Mouse (Mus musculus): Measurements from ENCODE around the gene Gdf15. TPM values are rescaled to one million over a fixed set of nuclear protein-coding genes. Genes with fewer than 3 reads are reported as not detected.
"Not testable (repeated sequence)": the region's sequence is repeated elsewhere in the genome, so short reads cannot be mapped to it uniquely, and the experiment has no call there.

The Gdf15 gene
- polyA plus RNA-seq, 1 experiment: not detected

DNA sequence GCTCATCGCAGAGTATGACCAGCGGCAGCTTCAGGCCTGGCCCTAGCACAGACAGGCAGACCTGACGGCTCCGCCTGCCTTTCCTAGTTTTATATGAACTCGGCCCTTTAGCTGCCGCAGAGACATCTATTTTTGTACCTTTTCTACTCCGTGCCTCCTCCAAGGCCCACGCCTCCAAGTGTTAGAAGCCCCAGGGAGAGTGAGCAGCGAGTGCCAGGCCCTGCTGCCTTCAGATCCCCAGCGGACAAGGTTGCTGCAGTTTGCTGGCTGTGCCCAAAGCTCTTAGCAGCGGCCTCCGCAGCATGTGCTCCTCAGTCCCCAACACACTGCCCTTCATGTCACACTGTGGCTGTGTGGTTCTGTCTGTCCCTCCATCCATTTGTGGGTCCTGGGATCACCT, 40.7 kb downstream of the Gdf15 start:
- peaks cover 42% of the 10 kb centered on the region for H3K4me1 ChIP-seq (ENCODE audit: control insufficient read depth)
- peaks cover 67% of the 10 kb centered on the region for H3K36me3 ChIP-seq (ENCODE audit: control insufficient read depth)
- H3K27me3 ChIP-seq (ENCODE audit: control insufficient read depth): no peaks in the 10 kb centered on the region
- H3K9me3 ChIP-seq (ENCODE audit: control insufficient read depth, low read length): no peaks in the 10 kb centered on the region
- TF ChIP-seq TAL1 (IDR thresholded peaks at IDR 0.05; ENCODE audit: low read length) (no peak), GATA1 (IDR thresholded peaks at IDR 0.05; ENCODE audit: low read length) (no peak)
- H3K4me3 ChIP-seq (replicated peaks): no peak overlapping the region

DNA sequence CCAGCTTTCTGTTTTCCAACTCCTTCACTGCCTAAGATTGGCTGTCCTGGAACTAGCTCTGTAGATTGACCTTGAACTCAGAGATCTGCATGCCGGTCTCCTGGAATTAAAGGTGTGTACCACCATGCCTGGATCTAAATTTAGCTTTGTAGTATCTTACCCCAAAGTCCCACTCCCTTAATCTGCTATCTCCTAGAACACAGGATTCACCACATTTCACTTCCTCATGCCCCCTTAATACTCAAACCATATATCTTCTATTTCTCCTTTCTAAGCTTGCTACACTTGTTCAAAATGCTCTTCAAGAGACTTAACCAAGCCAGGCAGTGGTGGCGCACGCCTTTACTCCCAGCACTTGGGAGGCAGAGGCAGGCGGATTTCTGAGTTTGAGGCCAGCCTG, 44.3 kb downstream of the Gdf15 start:
- H3K27me3 ChIP-seq (ENCODE audit: control insufficient read depth); H3K4me3 ChIP-seq (replicated peaks); H3K4me1 ChIP-seq (ENCODE audit: control insufficient read depth); H3K9me3 ChIP-seq (ENCODE audit: control insufficient read depth, low read length): not testable (repeated sequence)
- peaks cover 90% of the 10 kb centered on the region for H3K36me3 ChIP-seq (ENCODE audit: control insufficient read depth)

DNA sequence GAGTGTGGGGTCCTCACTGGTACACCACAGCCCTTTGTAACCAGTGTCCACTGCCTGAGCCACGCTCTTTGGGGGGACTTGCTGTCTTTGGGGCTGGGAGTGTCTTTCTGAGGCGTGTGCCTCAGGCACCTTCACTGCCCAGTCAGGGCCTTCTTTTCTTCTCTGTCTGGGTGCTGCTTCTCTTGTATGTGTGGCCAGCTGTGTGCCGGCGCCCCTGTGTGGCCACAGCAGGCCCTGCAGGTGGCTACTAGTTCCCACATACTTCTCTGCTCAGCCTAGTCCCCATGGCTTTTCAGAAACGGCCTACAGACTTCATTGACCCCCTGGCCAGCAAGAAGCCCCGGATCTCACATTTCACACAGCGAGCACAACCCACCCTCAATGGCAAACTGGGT, 47.0 kb downstream of the Gdf15 start:
- Histone ChIP-seq H3K9me3 (ENCODE audit: control insufficient read depth, low read length) (no peaks in the 10 kb centered on the region), H3K4me3 (replicated peaks) (no peak overlapping the region), H3K27me3 (ENCODE audit: control insufficient read depth) (no peaks in the 10 kb centered on the region), H3K36me3 (ENCODE audit: control insufficient read depth) (peaks cover 92% of the 10 kb centered on the region), H3K4me1 (ENCODE audit: control insufficient read depth) (no peaks in the 10 kb centered on the region; the same call in none of the 2 replicates)
- no peak for TF ChIP-seq GATA1 (IDR thresholded peaks at IDR 0.05; ENCODE audit: low read length)
- TF ChIP-seq TAL1 (IDR thresholded peaks at IDR 0.05; ENCODE audit: low read length): no peak

DNA sequence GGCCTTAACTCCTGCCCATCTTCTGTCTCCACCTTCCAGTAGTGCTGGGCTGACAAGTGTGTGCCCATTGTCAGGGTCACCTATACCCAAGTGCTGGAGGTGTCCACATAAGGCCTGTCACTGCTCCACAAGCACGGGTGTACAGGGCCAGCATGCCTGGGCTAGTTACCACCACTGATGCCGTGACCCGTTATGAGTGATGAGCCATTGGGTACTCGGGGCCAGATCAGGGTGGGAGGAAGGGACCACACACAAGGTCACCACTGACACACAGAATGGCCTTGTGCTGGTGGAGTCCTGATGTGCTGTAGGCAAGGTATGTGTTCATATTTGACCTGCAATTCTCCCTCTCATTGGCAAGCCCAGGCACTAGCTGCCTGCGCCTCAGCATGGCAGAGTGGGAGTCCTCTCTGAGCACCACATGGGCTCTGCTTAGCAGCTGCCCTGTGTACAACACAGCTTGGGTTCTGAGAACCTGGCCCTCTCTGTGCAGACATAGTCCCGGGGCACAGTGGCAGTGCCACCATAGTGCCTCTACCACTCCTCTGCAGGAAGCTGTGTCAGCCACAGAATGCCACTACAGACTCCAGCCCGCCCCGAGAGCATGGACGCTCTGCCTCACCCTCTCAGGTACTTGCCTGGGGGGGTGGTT, 47.5 kb downstream of the Gdf15 start:
- H3K36me3 ChIP-seq (ENCODE audit: control insufficient read depth): peaks cover 93% of the 10 kb centered on the region
- no peaks in the 10 kb centered on the region; the same call in 1 of the 2 replicates for H3K4me1 ChIP-seq (ENCODE audit: control insufficient read depth)
- no peak for TF ChIP-seq GATA1 (IDR thresholded peaks at IDR 0.05; ENCODE audit: low read length)
- TF ChIP-seq TAL1 (IDR thresholded peaks at IDR 0.05; ENCODE audit: low read length): no peak
- H3K4me3 ChIP-seq (replicated peaks): no peak overlapping the region
- H3K9me3 ChIP-seq (ENCODE audit: control insufficient read depth, low read length): no peaks in the 10 kb centered on the region
- H3K27me3 ChIP-seq (ENCODE audit: control insufficient read depth): no peaks in the 10 kb centered on the region

DNA sequence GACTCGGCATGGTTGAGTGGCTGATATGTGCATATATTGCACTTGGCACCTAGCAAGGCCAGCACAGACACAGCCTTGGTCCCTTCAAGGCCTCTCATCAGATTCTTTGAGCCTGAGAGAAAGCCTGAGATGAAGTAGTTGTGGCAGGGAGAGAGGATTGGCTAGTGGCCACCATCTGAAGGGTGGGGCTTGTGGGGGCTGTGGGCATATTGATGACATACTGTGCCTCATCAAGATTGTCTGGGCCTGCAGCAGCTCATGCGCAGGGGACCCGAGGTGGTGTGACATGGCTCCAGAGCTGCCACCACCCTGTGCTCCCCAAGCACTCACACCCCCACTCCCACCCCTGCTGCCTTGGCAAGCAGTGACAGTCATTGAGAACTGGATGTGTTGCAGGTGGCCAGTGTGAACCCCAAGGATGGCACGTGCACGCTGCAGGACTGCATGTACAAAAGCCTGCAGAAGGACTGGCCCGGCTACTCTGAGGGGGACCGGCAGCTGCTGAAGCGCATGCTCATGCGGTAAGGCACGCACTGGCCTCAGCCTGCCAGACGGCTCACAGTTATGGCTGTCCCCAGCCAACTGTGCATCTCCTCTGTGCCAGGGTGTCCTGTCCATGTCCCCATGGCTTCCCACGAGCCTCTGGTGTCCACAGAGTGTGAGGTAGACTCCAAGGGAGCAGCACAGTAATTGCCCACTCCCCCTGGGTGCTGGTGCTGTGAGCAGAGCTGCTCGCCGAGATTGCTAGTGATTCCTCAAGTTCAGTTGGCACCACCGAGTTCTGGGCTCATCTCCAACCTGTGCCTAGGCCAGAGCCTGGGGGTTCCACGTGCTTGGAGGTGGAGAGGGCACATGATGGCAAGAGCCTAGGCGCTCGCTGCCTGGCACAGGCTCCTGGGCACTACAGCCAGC, 48.5 kb downstream of the Gdf15 start:
- Histone ChIP-seq H3K27me3 (ENCODE audit: control insufficient read depth) (no peaks in the 10 kb centered on the region), H3K36me3 (ENCODE audit: control insufficient read depth) (peaks cover 91% of the 10 kb centered on the region), H3K9me3 (ENCODE audit: control insufficient read depth, low read length) (no peaks in the 10 kb centered on the region), H3K4me1 (ENCODE audit: control insufficient read depth) (no peaks in the 10 kb centered on the region), H3K4me3 (replicated peaks) (no peak overlapping the region)
- TF ChIP-seq TAL1 (IDR thresholded peaks at IDR 0.05; ENCODE audit: low read length) (no peak; the same call in 2 of the 3 replicates), GATA1 (IDR thresholded peaks at IDR 0.05; ENCODE audit: low read length) (no peak)

Other genes with a start within 250 kb of the Gdf15 start
- gene Crtc1, start 192.9 kb downstream of the Gdf15 start, polyA plus RNA-seq (2012): 1.8 and 2.1 TPM in 2 replicates
- 0.92 and 1.0 TPM in 2 replicates for gene Klhl26, start 155.5 kb downstream of the Gdf15 start, polyA plus RNA-seq (2012)
- not detected in 2 replicates for gene Tmem59l, start 145.1 kb downstream of the Gdf15 start, polyA plus RNA-seq (2012)
- 0.63 and 1.7 TPM in 2 replicates for gene Crlf1, start 139.3 kb downstream of the Gdf15 start, polyA plus RNA-seq (2012)
- gene Rex1bd, start 125.7 kb downstream of the Gdf15 start, polyA plus RNA-seq (2012): 53.1 and 68.2 TPM in 2 replicates
- 107 and 138 TPM in 2 replicates for gene Uba52, start 121.7 kb downstream of the Gdf15 start, polyA plus RNA-seq (2012)
- gene Fkbp8, start 104.7 kb downstream of the Gdf15 start, polyA plus RNA-seq (2012): 255 and 264 TPM in 2 replicates
- 2.6 and 3.8 TPM in 2 replicates for gene Kxd1, start 104.5 kb downstream of the Gdf15 start, polyA plus RNA-seq (2012)
- gene Ell, start 93.0 kb downstream of the Gdf15 start, polyA plus RNA-seq (2012): 3.3 and 3.8 TPM in 2 replicates
- gene Isyna1, start 38.1 kb downstream of the Gdf15 start, polyA plus RNA-seq (2012): 13.3 and 13.4 TPM in 2 replicates
- 40.7 and 52.6 TPM in 2 replicates for gene Ssbp4, start 23.6 kb downstream of the Gdf15 start, polyA plus RNA-seq (2012)
- gene Lrrc25, start 16.3 kb downstream of the Gdf15 start, polyA plus RNA-seq (2012): 0.12 and 0.40 TPM in 2 replicates
- 0.29 and 0.32 TPM in 2 replicates for gene Pgpep1, start 27.9 kb upstream of the Gdf15 start, polyA plus RNA-seq (2012)
- 70.4 and 88.0 TPM in 2 replicates for gene Lsm4, start 40.8 kb upstream of the Gdf15 start, polyA plus RNA-seq (2012)
- 816 and 971 TPM in 2 replicates for gene Jund, start 66.5 kb upstream of the Gdf15 start, polyA plus RNA-seq (2012)
- 0.02 TPM in 1 of 2 replicates, not detected in the other for gene Iqcn, start 71.0 kb upstream of the Gdf15 start, polyA plus RNA-seq (2012)
- gene Gm3336, start 86.1 kb upstream of the Gdf15 start, polyA plus RNA-seq (2012): not detected in 2 replicates
- gene Pde4c, start 91.3 kb upstream of the Gdf15 start, polyA plus RNA-seq (2012): 0.02 TPM in 1 of 2 replicates, not detected in the other
- gene Rab3a, start 122.2 kb upstream of the Gdf15 start, polyA plus RNA-seq (2012): 0.30 and 0.59 TPM in 2 replicates
- 11.4 and 15.6 TPM in 2 replicates for gene Mpv17l2, start 128.5 kb upstream of the Gdf15 start, polyA plus RNA-seq (2012)
- 3.8 and 4.9 TPM in 2 replicates for gene Pik3r2, start 144.3 kb upstream of the Gdf15 start, polyA plus RNA-seq (2012)
- gene Mast3, start 172.6 kb upstream of the Gdf15 start, polyA plus RNA-seq (2012): 3.7 and 4.8 TPM in 2 replicates
- 0.03 TPM in 1 of 2 replicates, not detected in the other for gene Il12rb1, start 176.0 kb upstream of the Gdf15 start, polyA plus RNA-seq (2012)
- 28.7 and 50.4 TPM in 2 replicates for gene Arrdc2, start 207.3 kb upstream of the Gdf15 start, polyA plus RNA-seq (2012)
- gene Kcnn1, start 230.8 kb upstream of the Gdf15 start, polyA plus RNA-seq (2012): 0.16 and 0.21 TPM in 2 replicates
- gene Ccdc124, start 241.5 kb upstream of the Gdf15 start, polyA plus RNA-seq (2012): 37.3 and 38.8 TPM in 2 replicates